Mouse (Mus musculus): ENCODE measurements around the gene Slc12a7.
A peak's percentile ranks its signal among the peaks of the same experiment; 100 is the strongest.

Gene Slc12a7

DNA sequence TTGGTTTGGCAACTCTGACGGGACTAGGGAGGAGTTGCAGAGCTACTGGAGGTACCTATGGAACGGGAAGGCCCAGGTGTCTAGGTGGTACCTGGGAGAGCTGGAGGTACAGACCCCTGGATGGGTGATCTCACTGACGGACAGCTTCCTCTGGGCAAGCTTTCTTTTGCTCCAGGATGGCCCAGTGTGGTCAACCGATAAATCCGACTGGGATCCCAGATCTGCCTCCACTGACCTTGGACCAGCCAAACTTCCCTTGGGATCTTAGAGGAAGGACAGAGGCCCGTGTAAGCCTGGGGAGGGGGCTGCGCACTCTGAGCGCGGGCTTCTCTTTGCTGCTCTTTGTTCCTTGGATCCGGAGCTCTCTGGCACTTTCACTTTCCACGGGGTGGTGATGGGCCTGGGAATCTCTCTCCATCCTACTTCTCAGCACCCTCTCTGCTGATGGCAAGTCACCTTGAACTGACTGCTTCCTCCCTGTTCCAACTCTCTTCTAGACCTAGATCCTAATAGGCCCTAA lies 31.4 kb downstream of the Slc12a7 start:
- no peak for DNase-seq

- no peak for DNase-seq
These were observed 32.5 kb downstream of the Slc12a7 start for GRCm38 (mm10) chr13:73765393-73765792.

- DNase-seq, result no peak
These were observed 34.3 kb downstream of the Slc12a7 start for GRCm38 (mm10) chr13:73767224-73767623.

GRCm38 (mm10) chr13:73767754-73768153 lies 34.9 kb downstream of the Slc12a7 start:
- DNase-seq, result no peak

DNA sequence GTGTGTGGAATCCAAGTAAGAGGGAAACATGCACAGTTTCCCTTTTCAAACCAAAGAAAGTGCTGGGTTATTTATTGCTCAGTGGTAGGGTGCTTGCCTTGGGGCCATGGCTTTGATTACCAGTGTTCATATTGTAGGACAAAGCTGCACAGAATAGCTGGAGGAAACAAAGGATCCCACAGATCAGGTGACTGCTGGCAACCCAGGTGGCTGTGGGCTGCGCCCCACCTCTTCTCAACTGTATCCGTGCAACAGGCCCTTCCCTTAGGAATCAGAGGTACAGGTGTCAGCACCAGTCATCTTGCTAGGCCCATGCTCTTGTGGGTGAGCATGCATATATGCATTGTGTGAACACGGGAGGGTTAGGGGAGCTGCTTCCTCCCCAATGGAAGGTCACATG lies 35.4 kb downstream of the Slc12a7 start:
- DNase-seq, result no peak

GRCm38 (mm10) chr13:73769916-73770682 lies 37.2 kb downstream of the Slc12a7 start:
- no peak for DNase-seq

GRCm38 (mm10) chr13:73771131-73771530 lies 38.2 kb downstream of the Slc12a7 start:
- no peak for DNase-seq

DNA sequence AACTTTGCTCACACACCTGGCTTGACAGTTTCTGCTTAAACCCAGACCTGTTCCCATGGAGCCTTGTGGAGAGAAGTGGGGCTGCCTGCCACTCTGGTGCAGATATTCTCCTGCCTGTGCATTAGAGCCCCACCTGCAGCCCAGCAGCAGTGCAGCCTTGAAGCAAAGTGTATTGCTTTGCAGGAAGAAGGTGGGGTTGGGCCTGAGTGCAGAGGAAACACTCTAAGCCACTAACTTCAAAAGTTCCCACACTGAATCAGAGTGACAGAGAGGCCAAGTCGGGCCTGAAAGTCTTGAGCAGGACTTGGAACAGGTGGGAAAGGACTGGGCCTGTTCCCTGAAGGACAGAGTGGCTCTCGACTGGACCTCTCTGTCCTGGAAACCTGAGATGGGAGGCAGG lies 39.8 kb downstream of the Slc12a7 start:
- no peak for DNase-seq

- no peak for DNase-seq
These were observed 40.8 kb downstream of the Slc12a7 start for GRCm38 (mm10) chr13:73773519-73774205.

GRCm38 (mm10) chr13:73775786-73776185 lies 42.9 kb downstream of the Slc12a7 start:
- no peak for DNase-seq

GRCm38 (mm10) chr13:73777578-73777977 lies 44.7 kb downstream of the Slc12a7 start:
- no peak for DNase-seq

DNA sequence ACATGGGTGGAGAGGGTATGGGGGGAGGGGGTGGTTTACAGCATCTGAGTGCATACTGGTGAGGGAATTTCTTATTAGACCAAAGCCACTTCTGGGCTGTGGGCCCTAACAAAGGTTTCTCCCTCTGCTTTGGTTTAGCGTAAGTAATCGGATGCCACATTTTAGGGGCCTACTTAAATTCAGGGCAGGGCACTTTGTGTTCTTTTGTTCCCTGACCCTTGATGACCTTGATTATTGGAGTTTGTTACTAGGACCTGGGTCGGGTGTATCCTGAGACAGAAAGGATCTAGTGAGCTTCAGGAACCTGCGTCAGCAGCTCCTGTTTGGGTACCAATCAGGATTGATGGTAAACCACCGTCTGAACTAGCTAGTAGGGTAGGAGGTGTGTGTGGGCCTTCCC lies 49.6 kb downstream of the Slc12a7 start:
- no peak for DNase-seq

- DNase-seq, result no peak
These were observed 59.3 kb downstream of the Slc12a7 start for GRCm38 (mm10) chr13:73792176-73792575.

DNA sequence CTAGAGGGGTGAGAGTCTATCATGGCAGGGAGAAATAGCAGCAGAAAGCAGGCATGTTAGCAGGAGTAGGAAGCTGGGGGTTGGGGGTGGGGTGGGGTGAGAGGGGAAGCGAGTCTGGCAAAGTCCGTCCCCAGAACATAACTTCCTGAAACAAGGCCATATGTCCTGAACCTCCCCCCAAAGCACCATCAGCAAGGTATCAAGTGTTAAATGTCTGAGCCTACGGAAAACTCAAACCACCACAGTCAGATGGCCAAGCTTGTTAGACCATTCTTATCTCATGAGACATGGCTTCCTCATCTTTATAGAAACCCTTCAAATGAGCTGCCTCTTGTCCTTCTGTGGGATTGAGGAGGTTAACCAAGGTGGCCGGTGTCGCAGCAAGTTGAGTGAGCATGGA lies 60.3 kb downstream of the Slc12a7 start:
- DNase-seq, result no peak

DNA sequence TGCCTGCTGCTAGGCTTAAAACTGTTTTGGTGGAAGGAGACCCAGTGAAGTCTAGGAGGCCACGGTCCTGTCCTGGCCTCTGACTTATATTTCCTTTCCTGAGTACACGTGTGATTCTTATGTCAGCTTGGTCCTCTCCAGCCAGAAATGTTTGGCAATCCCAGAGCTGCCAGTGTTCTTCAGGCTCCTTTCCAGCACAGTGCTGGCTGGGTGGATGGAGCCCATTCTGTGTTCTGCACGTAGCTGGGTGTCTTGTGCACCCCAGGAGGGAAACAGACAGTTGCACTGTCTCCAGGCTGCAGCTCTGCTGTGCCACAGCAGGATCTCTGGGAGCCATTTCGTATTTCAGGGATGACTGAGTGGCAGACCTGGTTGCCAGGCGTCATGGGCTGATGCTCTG lies 66.2 kb downstream of the Slc12a7 start:
- DNase-seq, result no peak

GRCm38 (mm10) chr13:73803450-73804178 lies 70.7 kb downstream of the Slc12a7 start:
- DNase-seq, result peak; percentile 15

DNA sequence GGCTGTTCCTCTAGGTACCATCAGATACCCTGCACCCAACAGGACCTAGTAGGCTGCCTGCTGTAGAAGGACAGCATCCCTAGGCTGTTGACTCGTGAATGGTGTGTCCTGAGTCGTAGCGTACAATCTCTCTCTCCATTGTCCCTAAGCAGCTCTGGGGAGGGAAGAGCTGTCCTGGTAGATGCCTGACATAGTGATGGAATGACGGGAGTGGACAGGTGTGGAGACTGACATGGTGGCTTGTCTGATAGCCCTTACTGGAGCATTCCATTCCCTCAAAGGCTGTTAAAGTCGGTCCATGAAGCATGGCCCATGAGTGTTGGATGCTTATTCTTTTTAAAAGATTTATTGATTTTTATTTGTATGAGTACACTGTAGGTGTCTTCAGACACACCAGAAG lies 72.0 kb downstream of the Slc12a7 start:
- no peak for DNase-seq

DNA sequence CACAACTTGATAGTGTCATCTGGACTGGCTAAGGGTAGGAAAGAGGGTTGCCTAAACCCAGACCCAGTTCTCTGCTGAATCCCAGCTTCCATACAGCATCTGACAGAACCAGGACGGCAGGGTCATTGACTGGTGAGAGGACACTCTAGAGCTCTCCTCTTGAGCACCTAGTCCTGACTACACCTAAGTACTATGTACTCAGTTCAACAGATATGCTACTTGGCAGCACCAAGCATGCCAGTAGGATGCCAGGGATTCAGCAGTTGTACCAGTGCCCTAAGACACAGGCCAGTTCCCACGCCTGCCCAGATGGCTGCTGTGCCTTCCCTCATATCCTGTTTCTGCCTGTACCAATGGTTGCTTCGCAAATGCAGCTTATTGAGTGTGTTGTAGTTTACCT lies 80.0 kb downstream of the Slc12a7 start:
- DNase-seq, result no peak

DNA sequence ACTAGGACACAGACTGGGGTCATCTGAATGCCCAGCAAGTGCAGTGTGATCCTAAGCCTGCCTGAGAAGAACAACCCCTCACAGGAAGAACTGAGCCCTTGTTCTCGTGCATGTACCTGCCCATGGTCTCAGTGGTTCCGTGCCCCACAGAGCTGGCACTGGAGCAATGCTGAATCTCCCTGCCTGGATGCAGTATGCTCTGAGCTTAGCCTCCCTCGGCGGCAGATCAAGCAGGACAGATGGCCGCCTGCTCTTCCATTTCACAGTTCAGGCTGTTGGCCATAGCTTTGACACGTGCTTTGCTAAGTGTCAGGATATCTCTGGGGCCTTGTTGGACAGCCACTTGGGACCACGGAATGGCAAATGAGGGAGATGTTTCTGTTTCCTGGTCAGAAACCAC lies 81.3 kb downstream of the Slc12a7 start:
- DNase-seq, result no peak

DNA sequence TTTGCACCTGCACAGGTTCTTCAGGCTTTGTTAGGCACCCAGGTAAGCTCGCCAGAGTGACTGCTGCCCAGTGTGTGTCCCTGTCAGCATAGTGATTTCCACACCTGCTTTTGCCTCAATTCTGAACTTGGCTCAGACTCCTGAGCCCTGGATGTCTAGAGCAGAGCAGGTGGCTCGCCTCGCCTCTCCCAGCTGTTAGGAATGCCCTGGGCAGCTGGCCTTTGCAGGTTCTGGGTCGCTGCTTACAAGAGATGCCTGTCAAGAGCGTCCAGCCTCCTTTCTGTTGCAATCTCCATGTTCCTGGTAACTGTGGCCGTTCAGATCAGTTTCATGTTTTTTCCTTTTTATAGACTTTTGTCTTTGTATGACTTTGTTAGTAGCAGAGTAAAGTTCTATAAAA lies 83.4 kb downstream of the Slc12a7 start:
- no peak for DNase-seq

DNA sequence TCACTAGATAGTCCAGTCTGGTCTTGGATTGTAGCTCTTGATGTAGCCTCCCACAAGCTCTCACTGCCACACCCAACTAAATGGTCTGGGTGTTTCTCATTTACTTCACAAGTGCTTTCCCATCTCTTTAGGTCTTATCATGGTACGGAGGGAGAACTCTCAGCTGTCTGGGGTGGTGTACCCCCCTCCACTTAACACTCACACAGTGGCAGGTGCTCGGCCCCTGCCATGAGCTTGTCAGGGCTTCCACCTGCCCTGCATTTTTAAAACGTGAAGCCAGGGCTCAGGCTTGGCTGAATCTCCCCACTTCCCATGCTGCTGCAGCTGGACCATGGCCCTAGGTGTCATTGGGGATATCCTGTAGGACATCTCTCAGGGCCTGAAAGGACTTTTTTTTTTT lies 86.0 kb downstream of the Slc12a7 start:
- DNase-seq, result no peak

DNA sequence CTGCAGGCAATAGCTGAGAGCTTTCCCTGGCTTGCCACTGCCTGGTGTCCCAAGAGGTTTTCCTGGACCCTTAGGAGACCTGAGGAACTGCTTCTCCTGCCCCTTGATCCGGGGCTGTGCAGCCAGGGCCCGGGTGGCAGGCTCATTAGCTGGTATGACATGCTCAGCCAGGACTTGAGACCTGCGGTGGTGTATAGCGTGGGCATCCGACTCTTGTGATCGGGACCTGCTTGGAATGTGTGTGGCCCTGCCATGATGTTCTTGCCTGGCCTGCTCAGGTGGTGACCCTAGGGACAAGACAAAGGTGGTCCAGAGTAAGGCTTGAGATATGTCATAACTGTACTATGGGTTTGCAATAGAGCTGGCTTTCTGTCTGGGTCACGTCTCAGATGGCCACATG lies 88.4 kb downstream of the Slc12a7 start:
- DNase-seq, result no peak

- peak; percentile 25 for DNase-seq
These were observed 89.4 kb downstream of the Slc12a7 start for GRCm38 (mm10) chr13:73822187-73822800.
